Mouse (Mus musculus) erythroblast, embryonic 14.5 days (primary cell): Measurements from ENCODE around the gene Olfr159.

Source experiments
- GATA1 ChIP-seq: IDR thresholded peaks from 2 replicates; pipeline ENCODE4 v1.6.1; 2012; ENCODE audit warnings: low read length, inconsistent platforms, mixed read lengths
- TAL1 ChIP-seq: IDR thresholded peaks from 3 replicates; pipeline ENCODE4 v1.6.1; 2012; ENCODE audit warnings: low read length, inconsistent platforms, mixed read lengths

DNA sequence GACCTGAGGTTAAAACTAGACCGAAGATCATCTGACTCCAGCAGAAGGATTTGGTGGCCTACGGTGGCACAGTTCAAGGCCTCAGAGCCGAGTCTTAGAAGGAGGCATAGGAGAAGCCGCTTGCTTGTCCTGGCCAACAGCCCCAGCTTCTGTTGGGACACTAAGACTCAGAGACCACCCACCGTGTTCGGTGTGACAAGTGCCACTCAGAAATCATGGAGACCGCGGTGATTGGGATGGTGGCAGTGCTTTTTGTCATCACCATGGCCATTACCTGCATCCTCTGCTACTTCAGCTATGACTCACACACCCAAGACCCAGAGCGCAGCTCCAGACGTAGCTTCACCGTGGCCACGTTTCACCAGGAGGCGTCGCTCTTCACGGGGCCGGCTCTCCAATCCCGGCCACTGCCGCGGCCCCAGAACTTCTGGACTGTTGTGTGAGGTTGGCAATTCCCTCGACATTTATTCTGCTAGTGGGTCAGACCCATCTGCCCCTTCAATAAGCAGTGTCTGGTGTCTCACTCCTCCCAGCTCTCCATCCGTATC lies 40.0 kb downstream of the Olfr159 start:
- TF ChIP-seq TAL1 (no peak), GATA1 (no peak)
